Mouse (Mus musculus) embryo, embryonic 10.5 days (tissue): Measurements from ENCODE around the gene Mon1a.

Source experiments
- DNase-seq: peaks from one replicate; pipeline ENCODE4 v3.0.0-alpha.2; 2015; ENCODE audit warnings: low spot score

Gene Mon1a

GRCm38 (mm10) chr9:107908410-107909158 is 20.6 kb downstream of the Mon1a start:
- DNase-seq: peak; percentile 5

GRCm38 (mm10) chr9:107910025-107910769 is 22.2 kb downstream of the Mon1a start:
- no peak for DNase-seq

- no peak for DNase-seq
These were observed 26.9 kb downstream of the Mon1a start for GRCm38 (mm10) chr9:107914764-107915420.

- peak; percentile 73 for DNase-seq
These were observed 30.1 kb downstream of the Mon1a start for GRCm38 (mm10) chr9:107917895-107918608.

- DNase-seq: no peak
These were observed 30.9 kb downstream of the Mon1a start for GRCm38 (mm10) chr9:107918884-107919283.

- no peak for DNase-seq
These were observed 31.5 kb downstream of the Mon1a start for GRCm38 (mm10) chr9:107919441-107919840.

- DNase-seq: peak; percentile 43
These were observed 35.1 kb downstream of the Mon1a start for GRCm38 (mm10) chr9:107923021-107923420.

GRCm38 (mm10) chr9:107923956-107924355 is 36.0 kb downstream of the Mon1a start:
- no peak for DNase-seq

- DNase-seq: no peak
These were observed 37.3 kb downstream of the Mon1a start for GRCm38 (mm10) chr9:107925251-107925650.

GRCm38 (mm10) chr9:107926920-107927420 is 39.0 kb downstream of the Mon1a start:
- no peak for DNase-seq

- DNase-seq: no peak
These were observed 39.8 kb downstream of the Mon1a start for GRCm38 (mm10) chr9:107927749-107928148.

- no peak for DNase-seq
These were observed 40.2 kb downstream of the Mon1a start, which contains the start of gene Actl11 for GRCm38 (mm10) chr9:107928169-107928568. Actl11 (plus strand) TSS chr9:107928469.

- DNase-seq: no peak
These were observed 44.3 kb downstream of the Mon1a start for GRCm38 (mm10) chr9:107932221-107932620.

GRCm38 (mm10) chr9:107934146-107934545 is 46.2 kb downstream of the Mon1a start:
- no peak for DNase-seq

GRCm38 (mm10) chr9:107935374-107935773 is 47.4 kb downstream of the Mon1a start, which contains the start of gene Camkv:
Camkv (plus strand) TSS chr9:107935674.
- no peak for DNase-seq

- DNase-seq: peak; percentile 67
These were observed 47.9 kb downstream of the Mon1a start for GRCm38 (mm10) chr9:107935790-107936214.

- DNase-seq: peak; percentile 53
These were observed 48.4 kb downstream of the Mon1a start for GRCm38 (mm10) chr9:107936215-107936822.

- no peak for DNase-seq
These were observed 48.9 kb downstream of the Mon1a start for GRCm38 (mm10) chr9:107936831-107937230.

GRCm38 (mm10) chr9:107947241-107948194 is 59.6 kb downstream of the Mon1a start:
- DNase-seq: no peak
